Mouse (Mus musculus): ENCODE results near the gene Slc25a34.

DNA sequence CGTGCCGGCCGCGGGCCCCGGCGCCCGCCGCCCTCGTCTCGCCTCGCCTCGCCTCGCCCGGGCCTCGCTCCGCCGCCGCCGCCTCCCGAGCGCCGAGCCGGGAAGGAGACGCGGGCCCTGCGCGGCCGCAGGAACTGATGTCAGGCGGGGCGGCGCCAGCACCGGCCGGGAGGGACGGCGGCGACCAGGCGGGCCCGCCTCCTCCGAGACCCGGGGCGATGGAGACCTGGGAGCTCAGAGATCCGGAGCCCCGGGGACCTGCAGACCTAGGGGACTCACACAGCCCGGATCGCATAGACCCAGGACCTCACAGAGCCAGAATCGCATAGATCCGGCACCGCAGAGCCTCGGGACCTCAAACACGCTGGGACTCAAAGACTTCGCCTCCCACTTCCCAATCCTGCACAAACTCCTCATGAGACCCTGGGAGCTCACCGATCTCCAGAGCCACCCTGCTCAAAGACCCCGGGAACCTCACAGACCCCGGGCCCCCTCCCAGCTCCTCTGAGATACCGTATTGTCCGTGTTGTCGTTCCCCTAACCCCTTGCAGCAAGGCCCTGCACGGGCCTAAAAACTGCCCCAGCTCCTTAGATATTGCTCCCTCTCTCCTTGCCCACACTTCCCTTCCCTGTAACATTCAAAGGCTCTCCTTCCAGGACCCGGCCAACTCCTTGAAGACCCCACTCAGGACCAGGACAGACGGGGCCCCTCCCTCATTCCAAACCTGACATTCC is 40.6 kb upstream of the Slc25a34 start:
- no peak for TF ChIP-seq CTCF (IDR thresholded peaks at IDR 0.05; ENCODE audit: control insufficient read depth, insufficient read depth, low read length)
- TF ChIP-seq POLR2A (IDR thresholded peaks at IDR 0.05; ENCODE audit: borderline replicate concordance, control insufficient read depth, low read depth, low read length): peak; percentile 48; the same call in 1 of the 2 replicates

Measured in bone marrow, adult 2 months (tissue).